Mouse (Mus musculus) CD4-positive helper T cell, adult 2 months (primary cell): Measurements from ENCODE around the gene Sp110.
"Not testable (repeated sequence)": the region's sequence is repeated elsewhere in the genome, so short reads cannot be mapped to it uniquely, and the experiment has no call there.

Experiments used
- DNase-seq: peaks from one replicate; pipeline ENCODE4 v3.0.0-alpha.2; 2012; ENCODE audit warnings: low read depth, missing footprints, low spot score

Gene Sp110

GRCm38 (mm10) chr1:85546442-85546841 is 52.2 kb downstream of the Sp110 start:
- not testable (repeated sequence) for DNase-seq

- not testable (repeated sequence) for DNase-seq
Observed at GRCm38 (mm10) chr1:85543818-85544217, 54.8 kb downstream of the Sp110 start.

- DNase-seq: not testable (repeated sequence)
Observed at GRCm38 (mm10) chr1:85528451-85529110, 70.0 kb downstream of the Sp110 start.
